Mouse (Mus musculus) lung, embryonic 14.5 days (tissue): ENCODE data around the gene Ablim2. TPM values are rescaled to one million over a fixed set of nuclear protein-coding genes. Genes with fewer than 3 reads are reported as not detected.

Experiments used
- ATAC-seq: fragments of 200-750 bp; cut with Nextera tagmentation; 2 replicates; pipeline ENCODE4 v1.8.0; 2017; ENCODE audit warnings: mild to moderate bottlenecking, moderate TSS enrichment, moderate library complexity; ENCODE audit not compliant: insufficient read depth
- DNase-seq: peaks from one replicate; pipeline ENCODE4 v3.0.0-alpha.2; 2015
- H3K27ac ChIP-seq: fragments of 300-500 bp; sonication (generic); 2 replicates; pipeline ENCODE4 v1.5.1; 2014; ENCODE audit warnings: low read depth, mild to moderate bottlenecking, moderate library complexity
- H3K27me3 ChIP-seq: fragments of 300-500 bp; sonication (generic); 2 replicates; pipeline ENCODE4 v1.6.1; 2014; ENCODE audit warnings: low read length, control low read depth; ENCODE audit not compliant: insufficient read depth
- H3K36me3 ChIP-seq: fragments of 300-500 bp; sonication (generic); 2 replicates; pipeline ENCODE4 v1.6.1; 2014; ENCODE audit warnings: control low read depth; ENCODE audit not compliant: insufficient read depth
- H3K4me1 ChIP-seq: fragments of 300-500 bp; sonication (generic); 2 replicates; pipeline ENCODE4 v1.6.1; 2014; ENCODE audit warnings: antibody characterized with exemption, control low read depth; ENCODE audit not compliant: insufficient read depth
- H3K4me2 ChIP-seq: fragments of 300-500 bp; sonication (generic); 2 replicates; pipeline ENCODE4 v1.6.1; 2014; ENCODE audit warnings: mild to moderate bottlenecking
- H3K4me3 ChIP-seq: fragments of 300-500 bp; sonication (generic); 2 replicates; pipeline ENCODE4 v1.5.1; 2014; ENCODE audit warnings: low read depth, low read length
- H3K9ac ChIP-seq: fragments of 300-500 bp; sonication (generic); 2 replicates; pipeline ENCODE4 v1.6.1; 2014
- H3K9me3 ChIP-seq: fragments of 300-500 bp; sonication (generic); 2 replicates; pipeline ENCODE4 v1.6.1; 2016; ENCODE audit warnings: low read depth, low read length, control low read depth
- CTCF ChIP-seq: IDR thresholded peaks from 2 replicates; pipeline ENCODE4 v1.5.1; 2016; ENCODE audit warnings: antibody characterized with exemption, low read depth
- WGBS: fragments of 180-500 bp; shearing (Covaris S2); extraction: QIAGEN DNeasy Blood & Tissue Kit; methylation state at CpG from one replicate; pipeline ENCODE4 v1.1.7; 2014; 5-methylcytosine and 5-hydroxymethylcytosine counted together
- polyA plus RNA-seq: library from polyadenylated mRNA; unstranded; fragments of >200 nt; fragmentation: Nextera tagmentation; extraction: Ambion mirVana; gene quantifications from 2 replicates; pipeline ENCODE4 v1.2.1, GENCODE M21; 2014

Gene Ablim2
- polyA plus RNA-seq, 1 experiment from 2014 or later = 0.36 TPM

DNA sequence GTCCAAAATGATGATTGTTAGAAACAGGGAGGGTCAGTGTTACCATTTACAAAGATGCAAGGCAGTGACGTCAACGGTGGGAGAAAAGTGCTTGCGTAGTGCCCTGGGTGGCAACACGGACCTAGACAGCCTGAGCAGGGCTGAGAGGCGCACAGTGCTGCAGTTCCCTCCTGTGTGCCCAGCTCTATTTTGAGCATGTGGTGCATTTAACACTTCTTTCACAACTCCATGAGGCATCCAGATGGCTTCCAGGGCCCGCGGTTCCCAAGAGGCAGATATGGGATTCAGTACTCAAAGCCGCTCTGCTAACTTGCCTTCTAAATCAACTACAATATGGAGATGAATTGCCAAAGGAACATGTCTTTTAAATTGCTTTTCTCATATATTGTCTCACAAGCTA is 121.5 kb downstream of the Ablim2 start:
- ATAC-seq (no peak), DNase-seq (no peak)
- Histone ChIP-seq H3K36me3 (no peaks in the 10 kb centered on the region), H3K9ac (no peak overlapping the region), H3K4me2 (no peak overlapping the region), H3K27ac (no peak overlapping the region), H3K9me3 (no peaks in the 10 kb centered on the region), H3K4me1 (no peaks in the 10 kb centered on the region), H3K27me3 (no peaks in the 10 kb centered on the region), H3K4me3 (no peak overlapping the region)
- WGBS = 87% methylated on average over 8 of the region's 8 CpGs
- TF ChIP-seq CTCF = no peak

DNA sequence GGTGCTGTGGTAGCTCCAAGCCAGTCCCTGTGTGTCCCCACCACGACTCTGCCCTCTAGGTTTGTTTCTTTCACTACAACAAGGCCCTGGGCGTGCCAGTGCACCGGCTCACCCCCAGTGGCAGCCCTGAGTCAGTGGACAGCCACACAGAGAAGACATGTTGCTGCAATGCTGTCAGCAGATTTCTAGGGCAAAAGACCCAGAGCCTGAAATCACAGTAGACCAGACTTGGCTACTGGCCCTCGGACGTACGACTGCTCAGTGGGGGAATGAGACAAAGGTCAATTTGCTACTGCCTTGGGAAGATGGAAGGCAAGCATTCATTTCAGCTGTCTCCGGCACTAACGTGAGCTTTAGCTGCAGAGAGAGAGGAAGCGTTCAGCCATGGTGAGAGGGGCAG is 124.7 kb downstream of the Ablim2 start:
- no peak overlapping the region for H3K4me2 ChIP-seq
- H3K4me3 ChIP-seq = no peak overlapping the region
- no peak overlapping the region for H3K27ac ChIP-seq
- ATAC-seq = no peak
- no peak overlapping the region for H3K9ac ChIP-seq
- no peaks in the 10 kb centered on the region for H3K9me3 ChIP-seq
- no peak for TF ChIP-seq CTCF
- H3K4me1 ChIP-seq = no peaks in the 10 kb centered on the region
- no peaks in the 10 kb centered on the region for H3K27me3 ChIP-seq
- no peaks in the 10 kb centered on the region for H3K36me3 ChIP-seq
- no peak for DNase-seq
- WGBS = 35% methylated on average over 9 of the region's 9 CpGs

DNA sequence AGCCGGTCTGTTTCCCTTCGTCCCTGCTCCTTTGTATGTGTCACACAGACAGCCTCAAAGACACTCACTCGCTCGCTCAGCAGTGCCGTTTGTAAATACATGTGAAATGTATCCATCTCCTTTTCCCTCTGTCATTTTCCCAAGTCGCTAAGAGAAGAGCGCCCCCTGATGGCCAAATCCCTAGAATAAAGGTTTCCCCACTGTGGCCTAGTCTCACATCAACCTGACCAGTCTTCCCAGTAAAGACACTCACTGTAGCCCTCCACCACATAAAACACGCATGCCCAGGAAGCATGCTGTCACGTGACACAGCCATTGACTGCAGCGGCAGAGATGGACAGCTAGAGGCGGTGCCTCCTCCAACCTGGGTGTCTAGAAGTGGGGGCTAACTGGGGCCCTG is 126.6 kb downstream of the Ablim2 start:
- H3K4me1 ChIP-seq = no peaks in the 10 kb centered on the region
- TF ChIP-seq CTCF = peak; percentile 70
- H3K27ac ChIP-seq = no peak overlapping the region
- ATAC-seq (peak; percentile 36; the same call in 1 of the 2 replicates), DNase-seq (peak; percentile 70)
- no peaks in the 10 kb centered on the region for H3K36me3 ChIP-seq
- no peak overlapping the region for H3K4me3 ChIP-seq
- WGBS = 31% methylated on average over 11 of the region's 11 CpGs
- no peaks in the 10 kb centered on the region for H3K27me3 ChIP-seq
- H3K9ac ChIP-seq = no peak overlapping the region
- no peaks in the 10 kb centered on the region for H3K9me3 ChIP-seq
- H3K4me2 ChIP-seq = no peak overlapping the region

DNA sequence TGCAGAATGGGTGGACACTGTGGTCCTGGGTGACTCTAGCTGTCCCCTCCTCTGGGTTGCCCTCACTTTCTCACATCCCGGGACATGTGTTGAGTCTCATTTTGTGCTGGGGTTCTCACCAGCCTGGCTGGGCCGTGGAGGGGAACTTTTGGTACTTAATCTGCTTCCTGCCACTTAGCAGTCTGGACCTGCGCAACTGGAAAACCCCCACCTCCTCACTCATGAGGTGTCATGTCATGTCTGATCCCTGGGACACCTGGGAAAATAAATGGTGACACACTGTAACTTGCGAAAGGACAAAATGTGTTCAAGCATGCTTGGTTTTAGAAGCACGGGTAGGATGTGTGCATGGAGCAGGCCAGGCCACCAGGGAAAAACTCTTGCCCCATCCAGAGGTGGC is 127.0 kb downstream of the Ablim2 start:
- Histone ChIP-seq H3K27ac (no peak overlapping the region), H3K4me2 (no peak overlapping the region), H3K9me3 (no peaks in the 10 kb centered on the region), H3K27me3 (no peaks in the 10 kb centered on the region), H3K4me1 (no peaks in the 10 kb centered on the region), H3K9ac (no peak overlapping the region), H3K36me3 (no peaks in the 10 kb centered on the region), H3K4me3 (no peak overlapping the region)
- ATAC-seq = peak; percentile 25; the same call in 1 of the 2 replicates
- no peak for DNase-seq
- WGBS = 82% methylated on average over 5 of the region's 5 CpGs
- TF ChIP-seq CTCF = no peak

DNA sequence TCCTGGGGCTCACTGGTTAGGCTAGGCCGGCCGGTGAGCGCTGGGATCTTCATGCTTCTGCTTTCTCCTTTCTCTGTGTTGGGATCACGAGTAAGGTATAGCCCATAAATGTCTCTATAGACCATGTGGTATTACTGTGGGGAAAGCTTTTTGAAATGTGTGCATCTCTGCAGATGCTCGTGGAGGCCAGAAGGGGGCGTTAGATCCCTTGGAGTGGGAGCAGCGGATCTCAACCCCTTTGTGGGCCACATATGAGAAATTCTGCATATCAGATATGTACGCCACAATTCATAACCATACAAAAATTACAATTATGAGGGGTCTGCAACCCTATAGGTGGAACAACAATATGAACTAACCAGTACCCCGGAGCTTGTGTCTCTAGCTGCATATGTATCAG is 131.3 kb downstream of the Ablim2 start:
- peak; percentile 80 for TF ChIP-seq CTCF
- no peak overlapping the region for H3K4me3 ChIP-seq
- H3K36me3 ChIP-seq = no peaks in the 10 kb centered on the region
- H3K4me1 ChIP-seq = no peaks in the 10 kb centered on the region
- no peaks in the 10 kb centered on the region for H3K27me3 ChIP-seq
- peak; percentile 79 for DNase-seq
- ATAC-seq = no peak
- 48% methylated on average over 9 of the region's 9 CpGs for whole genome bisulfite sequencing
- H3K9ac ChIP-seq = no peak overlapping the region
- no peak overlapping the region for H3K27ac ChIP-seq
- H3K9me3 ChIP-seq = no peaks in the 10 kb centered on the region
- H3K4me2 ChIP-seq = no peak overlapping the region

DNA sequence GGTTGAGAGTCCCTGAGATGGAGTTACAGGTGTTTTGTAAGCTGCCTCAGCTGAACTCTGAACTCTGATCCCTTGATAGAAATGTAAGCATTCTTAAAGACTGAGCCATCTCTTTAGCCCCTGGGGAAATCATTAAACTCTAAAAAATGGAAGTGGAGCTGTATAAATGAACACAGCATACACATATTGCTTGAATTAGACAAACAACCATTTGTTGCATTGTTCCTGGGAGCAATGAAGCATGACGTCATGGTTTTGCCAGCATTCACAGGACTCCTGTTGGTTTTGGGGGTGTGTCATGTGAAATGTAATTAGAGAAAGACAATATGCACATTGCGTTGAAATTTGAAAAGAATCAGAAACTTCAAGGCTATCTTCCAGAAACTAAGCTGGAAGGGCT is 132.0 kb downstream of the Ablim2 start:
- ATAC-seq (no peak), DNase-seq (no peak)
- H3K9me3 ChIP-seq = no peaks in the 10 kb centered on the region
- H3K4me3 ChIP-seq = no peak overlapping the region
- no peaks in the 10 kb centered on the region for H3K27me3 ChIP-seq
- H3K9ac ChIP-seq = no peak overlapping the region
- H3K36me3 ChIP-seq = no peaks in the 10 kb centered on the region
- no peak for TF ChIP-seq CTCF
- H3K4me1 ChIP-seq = no peaks in the 10 kb centered on the region
- H3K4me2 ChIP-seq = no peak overlapping the region
- H3K27ac ChIP-seq = no peak overlapping the region
- 66% methylated on average over 2 of the region's 2 CpGs for WGBS

DNA sequence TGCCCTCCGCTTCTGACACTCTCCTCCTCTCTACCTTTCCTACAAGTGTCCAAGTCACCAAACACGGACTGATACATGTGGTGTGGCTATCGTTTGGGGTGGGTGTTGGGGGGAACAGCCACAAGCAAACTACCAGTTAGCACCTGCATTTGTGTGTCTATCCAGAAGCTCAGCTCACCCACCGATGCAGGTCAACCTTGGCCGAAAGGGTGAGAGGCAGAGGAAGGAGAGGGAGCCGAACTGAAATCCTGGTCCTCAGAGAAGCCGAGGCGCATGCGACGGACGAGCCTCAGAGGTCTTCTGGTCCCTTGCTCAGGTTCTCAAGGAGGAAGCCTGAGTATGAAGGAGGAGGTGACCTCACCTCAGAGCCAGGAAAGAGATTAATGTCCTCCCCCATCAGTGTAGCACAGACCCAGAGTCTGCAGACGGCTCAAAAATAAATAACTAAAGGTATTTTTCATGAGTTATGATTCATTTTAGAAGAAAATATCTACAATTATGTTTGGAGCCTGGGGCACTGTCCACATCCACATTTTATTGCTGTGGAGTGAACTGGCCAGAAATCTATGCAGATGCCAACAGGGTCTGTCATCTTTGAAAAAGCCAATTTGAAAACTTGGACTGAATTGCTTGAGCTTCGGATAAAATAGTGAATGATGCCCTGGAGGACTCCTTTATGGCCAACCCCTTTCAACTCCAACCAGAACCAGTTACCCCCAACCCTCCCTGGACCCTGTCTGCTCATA is 133.5 kb downstream of the Ablim2 start:
- Histone ChIP-seq H3K9me3 (no peaks in the 10 kb centered on the region), H3K4me3 (no peak overlapping the region), H3K4me2 (no peak overlapping the region), H3K4me1 (peaks cover 10% of the 10 kb centered on the region), H3K27me3 (no peaks in the 10 kb centered on the region), H3K9ac (no peak overlapping the region), H3K36me3 (no peaks in the 10 kb centered on the region), H3K27ac (no peak overlapping the region)
- no peak for ATAC-seq
- TF ChIP-seq CTCF = no peak
- no peak for DNase-seq
- WGBS = 84% methylated on average over 13 of the region's 13 CpGs
